Mouse (Mus musculus) brain, embryonic 14.5 days (tissue): ENCODE results near the gene Pknox2.

Experiments
- CTCF ChIP-seq: fragments of 200-500 bp; IDR thresholded peaks from 2 replicates; pipeline ENCODE4 v1.5.1; 2012; ENCODE audit warnings: inconsistent platforms, mild to moderate bottlenecking, moderate library complexity, borderline replicate concordance; ENCODE audit not compliant: insufficient read depth, insufficient read length; ENCODE audit errors: extremely low read depth
- POLR2A ChIP-seq: fragments of 200-500 bp; IDR thresholded peaks from 2 replicates; pipeline ENCODE4 v1.6.1; 2012; ENCODE audit warnings: mild to moderate bottlenecking, inconsistent platforms, borderline replicate concordance; ENCODE audit not compliant: poor library complexity, insufficient read depth, insufficient read length, severe bottlenecking; ENCODE audit errors: extremely low read depth

- TF ChIP-seq CTCF (no peak), POLR2A (no peak)
Measured at GRCm38 (mm10) chr9:36950271-36951132, 196.7 kb downstream of the Pknox2 start.
